Mouse (Mus musculus): ENCODE data around the gene D11Wsu47e. TPM values are rescaled to one million over a fixed set of nuclear protein-coding genes. Genes with fewer than 3 reads are reported as not detected.
A peak's percentile ranks its signal among the peaks of the same experiment; 100 is the strongest.

D11Wsu47e gene
- total RNA-seq, 1 experiment: 38.5 TPM

- H3K9ac ChIP-seq (ENCODE audit: insufficient read depth, low read depth, low read length, poor library complexity, severe bottlenecking): peak overlapping the region; percentile 57
- no peak for DNase-seq (ENCODE audit: low read depth, low spot score)
- in situ Hi-C loops (cut with MboI; ENCODE audit: low sequenced_read_pairs in 2 of 2, unreplicated experiment in 2 of 2): no loop called here
- no peak overlapping the region for H3K27ac ChIP-seq (ENCODE audit: insufficient read depth, low read depth, low read length, poor library complexity, severe bottlenecking)
- TF ChIP-seq ZC3H11A (IDR thresholded peaks at IDR 0.05; ENCODE audit: borderline replicate concordance, low read depth, low read length): no peak
- TF ChIP-seq HCFC1 (IDR thresholded peaks at IDR 0.05; ENCODE audit: borderline replicate concordance, insufficient read depth, low read length): no peak
- TF ChIP-seq MAFK (IDR thresholded peaks at IDR 0.05; ENCODE audit: insufficient read depth, low read depth, low read length): no peak
- no peak for TF ChIP-seq ZNF384 (IDR thresholded peaks at IDR 0.05; ENCODE audit: low read depth, low read length)
- TF ChIP-seq CHD2 (IDR thresholded peaks at IDR 0.05; ENCODE audit: low read depth, low read length): no peak
- H3K4me1 ChIP-seq (ENCODE audit: control insufficient read depth in 2 of 2, insufficient read depth in 2 of 2, low read length in 2 of 2, poor library complexity in 1 of 2): peaks cover 6 to 12% of the 10 kb centered on the region in 2 experiments; a peak in 3 of 4 replicates
- H3K9me3 ChIP-seq (ENCODE audit: control insufficient read depth, insufficient read depth, low read depth, low read length): no peaks in the 10 kb centered on the region
- peak overlapping the region in 1 of 2 experiments; percentile 46; a peak in 2 of 4 replicates for H3K4me3 ChIP-seq (ENCODE audit: insufficient read depth in 1 of 2, low read depth in 1 of 2, low read length in 2 of 2, poor library complexity in 1 of 2, severe bottlenecking in 1 of 2)
- H3K36me3 ChIP-seq (ENCODE audit: control insufficient read depth, insufficient read depth, low read length, poor library complexity, severe bottlenecking): peaks cover 18% of the 10 kb centered on the region
Observed at GRCm38 (mm10) chr11:113678373-113678772, 5.8 kb upstream of the D11Wsu47e start.

- Histone ChIP-seq H3K36me3 (ENCODE audit: control insufficient read depth, insufficient read depth, low read length, poor library complexity, severe bottlenecking) (peaks cover 13% of the 10 kb centered on the region; the same call in 1 of the 2 replicates), H3K4me1 (ENCODE audit: control insufficient read depth in 2 of 2, insufficient read depth in 2 of 2, low read length in 2 of 2, poor library complexity in 1 of 2) (peaks cover 6 to 12% of the 10 kb centered on the region in 2 experiments; a peak in 3 of 4 replicates), H3K9me3 (ENCODE audit: control insufficient read depth, insufficient read depth, low read depth, low read length) (no peaks in the 10 kb centered on the region), H3K4me3 (ENCODE audit: insufficient read depth in 1 of 2, low read depth in 1 of 2, low read length in 2 of 2, poor library complexity in 1 of 2, severe bottlenecking in 1 of 2) (no peak overlapping the region), H3K9ac (ENCODE audit: insufficient read depth, low read depth, low read length, poor library complexity, severe bottlenecking) (no peak overlapping the region), H3K27ac (ENCODE audit: insufficient read depth, low read depth, low read length, poor library complexity, severe bottlenecking) (no peak overlapping the region)
- no peak for TF ChIP-seq ZC3H11A (IDR thresholded peaks at IDR 0.05; ENCODE audit: borderline replicate concordance, low read depth, low read length)
- TF ChIP-seq MAFK (IDR thresholded peaks at IDR 0.05; ENCODE audit: insufficient read depth, low read depth, low read length): no peak
- no peak for TF ChIP-seq CHD2 (IDR thresholded peaks at IDR 0.05; ENCODE audit: low read depth, low read length)
- TF ChIP-seq ZNF384 (IDR thresholded peaks at IDR 0.05; ENCODE audit: low read depth, low read length): no peak
- no peak for TF ChIP-seq HCFC1 (IDR thresholded peaks at IDR 0.05; ENCODE audit: borderline replicate concordance, insufficient read depth, low read length)
- DNase-seq (ENCODE audit: low read depth, low spot score): no peak
- in situ Hi-C loops (cut with MboI; ENCODE audit: low sequenced_read_pairs in 2 of 2, unreplicated experiment in 2 of 2): no loop called here
Observed at GRCm38 (mm10) chr11:113680954-113681353, 3.3 kb upstream of the D11Wsu47e start.

GRCm38 (mm10) chr11:113681979-113682378 lies 2.2 kb upstream of the D11Wsu47e start:
- in situ Hi-C loops (cut with MboI; ENCODE audit: low sequenced_read_pairs in 2 of 2, unreplicated experiment in 2 of 2): no loop called here
- DNase-seq (ENCODE audit: low read depth, low spot score): no peak
- H3K4me1 ChIP-seq (ENCODE audit: control insufficient read depth in 2 of 2, insufficient read depth in 2 of 2, low read length in 2 of 2, poor library complexity in 1 of 2): peaks cover 8 to 14% of the 10 kb centered on the region in 2 experiments; a peak in 3 of 4 replicates
- TF ChIP-seq MAFK (IDR thresholded peaks at IDR 0.05; ENCODE audit: insufficient read depth, low read depth, low read length) (no peak), ZNF384 (IDR thresholded peaks at IDR 0.05; ENCODE audit: low read depth, low read length) (no peak), HCFC1 (IDR thresholded peaks at IDR 0.05; ENCODE audit: borderline replicate concordance, insufficient read depth, low read length) (no peak), ZC3H11A (IDR thresholded peaks at IDR 0.05; ENCODE audit: borderline replicate concordance, low read depth, low read length) (no peak), CHD2 (IDR thresholded peaks at IDR 0.05; ENCODE audit: low read depth, low read length) (no peak)
- H3K36me3 ChIP-seq (ENCODE audit: control insufficient read depth, insufficient read depth, low read length, poor library complexity, severe bottlenecking): peaks cover 7% of the 10 kb centered on the region; the same call in 1 of the 2 replicates
- H3K9me3 ChIP-seq (ENCODE audit: control insufficient read depth, insufficient read depth, low read depth, low read length): no peaks in the 10 kb centered on the region
- no peak overlapping the region for H3K9ac ChIP-seq (ENCODE audit: insufficient read depth, low read depth, low read length, poor library complexity, severe bottlenecking)
- no peak overlapping the region for H3K27ac ChIP-seq (ENCODE audit: insufficient read depth, low read depth, low read length, poor library complexity, severe bottlenecking)
- H3K4me3 ChIP-seq (ENCODE audit: insufficient read depth in 1 of 2, low read depth in 1 of 2, low read length in 2 of 2, poor library complexity in 1 of 2, severe bottlenecking in 1 of 2): peak overlapping the region in 1 of 2 experiments; percentile 95; a peak in 1 of 4 replicates

- H3K9ac ChIP-seq (ENCODE audit: insufficient read depth, low read depth, low read length, poor library complexity, severe bottlenecking): peak overlapping the region; percentile 88
- H3K4me3 ChIP-seq (ENCODE audit: insufficient read depth in 1 of 2, low read depth in 1 of 2, low read length in 2 of 2, poor library complexity in 1 of 2, severe bottlenecking in 1 of 2): peak overlapping the region; percentile 87 to 95
- peaks cover 8 to 11% of the 10 kb centered on the region in 2 experiments for H3K4me1 ChIP-seq (ENCODE audit: control insufficient read depth in 2 of 2, insufficient read depth in 2 of 2, low read length in 2 of 2, poor library complexity in 1 of 2)
- TF ChIP-seq HCFC1 (IDR thresholded peaks at IDR 0.05; ENCODE audit: borderline replicate concordance, insufficient read depth, low read length): 0 out of 2 replicates have a peak, but pooled peaks have one; percentile 11
- TF ChIP-seq ZNF384 (IDR thresholded peaks at IDR 0.05; ENCODE audit: low read depth, low read length): no peak
- in situ Hi-C loops (cut with MboI; ENCODE audit: low sequenced_read_pairs in 2 of 2, unreplicated experiment in 2 of 2): no loop called here
- H3K27ac ChIP-seq (ENCODE audit: insufficient read depth, low read depth, low read length, poor library complexity, severe bottlenecking): peak overlapping the region; percentile 77
- H3K9me3 ChIP-seq (ENCODE audit: control insufficient read depth, insufficient read depth, low read depth, low read length): no peaks in the 10 kb centered on the region
- peaks cover 8% of the 10 kb centered on the region for H3K36me3 ChIP-seq (ENCODE audit: control insufficient read depth, insufficient read depth, low read length, poor library complexity, severe bottlenecking)
- peak; percentile 40 for DNase-seq (ENCODE audit: low read depth, low spot score)
Observed at GRCm38 (mm10) chr11:113682897-113683626, 1.1 kb upstream of the D11Wsu47e start.

Data from ES-E14 (cell line).